Mouse (Mus musculus) testis, adult 2 months (tissue): Measurements from ENCODE around the gene Tns4. TPM values are rescaled to one million over a fixed set of nuclear protein-coding genes. Genes with fewer than 3 reads are reported as not detected.

Source experiments
- H3K27ac ChIP-seq: fragments of 200-500 bp; 2 replicates; pipeline ENCODE4 v1.5.1; 2012; ENCODE audit warnings: low read depth, low read length; ENCODE audit not compliant: control insufficient read depth, insufficient read depth
- H3K27me3 ChIP-seq: fragments of 200-500 bp; 2 replicates; pipeline ENCODE4 v1.6.1; 2012; ENCODE audit warnings: mild to moderate bottlenecking, low read length, moderate library complexity; ENCODE audit not compliant: control insufficient read depth, insufficient read depth
- H3K36me3 ChIP-seq: fragments of 200-500 bp; 2 replicates; pipeline ENCODE4 v1.6.1; 2012; ENCODE audit warnings: mild to moderate bottlenecking, low read length; ENCODE audit not compliant: control insufficient read depth, insufficient read depth
- H3K4me1 ChIP-seq: fragments of 200-500 bp; 2 replicates; pipeline ENCODE4 v1.6.1; 2012; ENCODE audit warnings: low read length; ENCODE audit not compliant: control insufficient read depth, insufficient read depth
- H3K4me3 ChIP-seq: fragments of 200-500 bp; 2 replicates; pipeline ENCODE4 v1.5.1; 2012; ENCODE audit warnings: low read depth, mild to moderate bottlenecking, low read length, moderate library complexity, mixed read lengths; ENCODE audit not compliant: control insufficient read depth
- CTCF ChIP-seq: fragments of 200-500 bp; IDR thresholded peaks from 2 replicates; pipeline ENCODE4 v1.5.1; 2012; ENCODE audit warnings: low read depth, mild to moderate bottlenecking, inconsistent platforms, low read length, moderate library complexity; ENCODE audit not compliant: control insufficient read depth, insufficient read depth, insufficient replicate concordance
- POLR2A ChIP-seq: fragments of 200-500 bp; IDR thresholded peaks from 2 replicates; pipeline ENCODE4 v1.6.1; 2012; ENCODE audit warnings: low read depth, mild to moderate bottlenecking, inconsistent platforms, low read length, moderate library complexity; ENCODE audit not compliant: control insufficient read depth
- polyA plus RNA-seq: library from polyadenylated mRNA; depleted of rRNA; stranded (reverse); fragments of >200 nt; gene quantifications from 2 replicates; pipeline ENCODE4 v1.2.3, GENCODE M21; 2012

The Tns4 gene
- polyA plus RNA-seq, 1 experiment = 2.0 TPM

DNA sequence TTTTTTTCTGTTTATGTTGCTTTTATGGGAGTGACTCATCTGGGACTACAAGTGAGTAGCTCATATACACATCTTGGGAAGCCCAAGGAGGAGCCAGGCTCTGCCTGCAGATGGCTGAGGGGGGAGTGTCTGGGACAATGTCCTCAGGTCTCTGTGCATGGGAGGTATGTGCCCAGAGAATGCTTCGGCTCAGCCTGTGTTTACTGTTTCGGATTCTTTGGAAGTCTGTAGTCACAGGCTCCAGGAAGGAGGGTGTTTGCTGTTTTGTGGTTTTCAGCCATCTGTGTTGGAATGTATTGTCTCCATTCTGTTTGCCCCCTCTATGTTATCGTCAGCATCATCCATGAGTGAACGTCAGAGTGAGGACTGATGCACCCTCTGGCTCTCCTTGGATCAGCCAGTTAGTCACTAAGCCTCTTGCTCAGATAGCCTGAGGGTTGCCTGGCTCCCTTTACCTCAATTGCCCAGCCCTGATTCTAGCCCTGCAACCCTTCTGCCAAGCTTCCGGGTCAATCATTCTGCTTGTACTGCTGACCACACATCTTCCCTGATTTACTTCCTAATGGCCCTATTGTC lies 12.3 kb downstream of the Tns4 start:
- Histone ChIP-seq H3K4me3 (no peak overlapping the region), H3K27ac (no peak overlapping the region), H3K4me1 (no peaks in the 10 kb centered on the region; the same call in 1 of the 2 replicates), H3K27me3 (no peaks in the 10 kb centered on the region), H3K36me3 (no peaks in the 10 kb centered on the region)
- no peak for TF ChIP-seq CTCF
- no peak for TF ChIP-seq POLR2A

DNA sequence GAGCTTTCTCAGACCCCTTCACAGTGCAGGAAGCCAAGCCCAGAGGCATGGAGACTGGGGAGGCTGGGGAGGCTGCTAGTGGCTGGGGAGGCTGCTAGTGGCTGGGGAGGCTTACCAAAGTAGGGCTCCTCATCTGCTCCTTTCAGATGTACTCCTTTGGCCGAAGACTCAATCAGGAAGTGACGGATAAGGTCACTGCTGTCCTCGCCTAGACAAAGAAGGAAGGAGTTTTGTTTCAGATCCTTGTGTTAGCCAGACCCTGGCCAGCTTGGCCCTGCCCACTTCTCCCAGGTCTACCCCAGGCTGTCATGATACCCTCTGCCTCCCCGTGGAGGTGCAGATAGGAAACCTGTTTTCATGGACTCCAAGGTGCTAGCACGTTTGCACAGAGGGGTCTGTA lies 15.3 kb downstream of the Tns4 start:
- Histone ChIP-seq H3K36me3 (no peaks in the 10 kb centered on the region), H3K27me3 (no peaks in the 10 kb centered on the region), H3K4me3 (no peak overlapping the region), H3K4me1 (no peaks in the 10 kb centered on the region), H3K27ac (no peak overlapping the region)
- no peak for TF ChIP-seq CTCF
- no peak for TF ChIP-seq POLR2A

DNA sequence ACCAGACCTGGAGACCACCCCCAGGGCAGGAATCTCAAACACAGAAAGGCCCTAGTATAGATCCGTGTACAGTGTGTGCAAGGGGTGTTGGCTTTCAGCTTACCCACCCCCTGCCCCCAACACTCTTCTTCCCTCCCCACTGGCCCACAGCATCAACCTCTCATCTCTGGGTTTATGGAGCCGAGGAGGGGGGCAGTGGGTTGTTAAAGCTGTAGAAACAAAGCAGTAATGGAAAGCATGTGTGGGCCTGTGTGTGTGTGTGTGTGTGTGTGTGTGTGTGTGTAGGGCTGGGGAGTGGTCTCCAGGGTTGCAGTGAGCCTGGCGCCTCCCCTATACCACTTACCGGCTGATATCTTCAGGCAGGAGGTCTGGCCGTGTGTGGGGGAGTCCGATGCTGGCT lies 17.2 kb downstream of the Tns4 start:
- Histone ChIP-seq H3K27me3 (no peaks in the 10 kb centered on the region), H3K36me3 (no peaks in the 10 kb centered on the region), H3K27ac (no peak overlapping the region), H3K4me3 (no peak overlapping the region), H3K4me1 (no peaks in the 10 kb centered on the region)
- TF ChIP-seq CTCF (no peak), POLR2A (no peak)

DNA sequence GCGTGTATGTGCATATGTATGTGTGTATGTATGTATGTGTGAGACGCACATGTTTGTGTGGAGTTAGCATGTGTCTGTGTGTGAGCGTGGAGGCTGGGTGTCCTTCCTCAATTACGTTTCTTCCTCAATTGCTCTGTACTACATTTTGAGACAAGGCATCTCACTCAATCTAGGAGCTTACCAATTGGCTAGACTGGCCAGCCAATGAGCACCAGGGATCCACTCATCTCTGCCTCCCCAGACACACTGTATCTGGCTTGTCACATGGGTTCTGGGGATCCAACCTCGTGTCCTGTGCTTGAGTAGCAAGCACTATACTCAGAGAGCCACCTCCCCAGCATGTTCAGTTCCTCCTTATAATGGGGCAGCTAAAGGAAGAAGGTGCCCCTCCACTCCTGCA lies 20.7 kb downstream of the Tns4 start:
- H3K27ac ChIP-seq = no peak overlapping the region
- H3K4me3 ChIP-seq = no peak overlapping the region
- TF ChIP-seq CTCF = no peak
- TF ChIP-seq POLR2A = no peak
- H3K27me3 ChIP-seq = no peaks in the 10 kb centered on the region
- no peaks in the 10 kb centered on the region for H3K36me3 ChIP-seq
- H3K4me1 ChIP-seq = no peaks in the 10 kb centered on the region

DNA sequence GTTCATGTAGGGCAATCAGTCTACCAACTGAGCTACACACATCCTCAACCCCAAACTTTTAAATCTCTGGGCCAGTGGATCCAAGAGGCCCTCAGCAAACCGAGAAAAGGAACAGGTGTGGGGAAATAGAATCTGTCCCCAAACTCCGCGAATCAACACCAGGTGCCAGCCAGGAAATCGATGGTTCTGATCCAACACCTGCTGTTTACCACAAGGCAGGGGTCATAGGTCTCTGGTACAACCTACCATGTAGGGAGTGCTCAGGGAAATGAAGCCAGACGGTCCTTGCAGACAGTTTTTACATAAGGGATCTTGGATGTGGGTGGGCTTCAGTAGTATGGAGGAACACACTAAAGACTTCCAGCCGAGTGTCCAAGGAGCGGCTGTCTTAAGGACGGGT lies 21.5 kb downstream of the Tns4 start:
- H3K4me1 ChIP-seq = no peaks in the 10 kb centered on the region
- no peaks in the 10 kb centered on the region for H3K27me3 ChIP-seq
- H3K36me3 ChIP-seq = no peaks in the 10 kb centered on the region
- TF ChIP-seq CTCF (no peak), POLR2A (no peak)
- H3K4me3 ChIP-seq = no peak overlapping the region
- H3K27ac ChIP-seq = no peak overlapping the region

DNA sequence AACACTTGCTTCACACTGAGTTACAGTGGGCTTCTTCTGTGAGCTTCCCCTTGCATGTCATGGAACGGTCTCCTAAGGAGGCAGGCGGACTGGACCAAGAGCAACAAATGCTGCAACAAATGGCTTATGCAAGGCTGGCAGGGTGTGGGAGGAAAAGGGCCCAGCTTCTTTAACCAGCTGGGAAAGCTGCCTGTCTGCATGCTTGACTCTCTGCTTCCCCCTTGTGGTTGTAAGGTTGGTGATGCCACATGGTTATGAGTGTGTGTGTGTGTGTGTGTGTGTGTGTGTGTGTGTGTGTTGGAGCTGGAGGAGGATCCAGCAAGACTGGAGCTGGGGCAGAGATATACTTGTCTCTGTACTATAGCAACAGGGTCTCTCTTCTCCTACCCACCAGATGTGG lies 23.1 kb downstream of the Tns4 start:
- Histone ChIP-seq H3K36me3 (no peaks in the 10 kb centered on the region), H3K4me1 (no peaks in the 10 kb centered on the region), H3K4me3 (no peak overlapping the region), H3K27ac (no peak overlapping the region), H3K27me3 (no peaks in the 10 kb centered on the region)
- TF ChIP-seq CTCF (peak; percentile 69; the same call in 1 of the 2 replicates), POLR2A (no peak)

DNA sequence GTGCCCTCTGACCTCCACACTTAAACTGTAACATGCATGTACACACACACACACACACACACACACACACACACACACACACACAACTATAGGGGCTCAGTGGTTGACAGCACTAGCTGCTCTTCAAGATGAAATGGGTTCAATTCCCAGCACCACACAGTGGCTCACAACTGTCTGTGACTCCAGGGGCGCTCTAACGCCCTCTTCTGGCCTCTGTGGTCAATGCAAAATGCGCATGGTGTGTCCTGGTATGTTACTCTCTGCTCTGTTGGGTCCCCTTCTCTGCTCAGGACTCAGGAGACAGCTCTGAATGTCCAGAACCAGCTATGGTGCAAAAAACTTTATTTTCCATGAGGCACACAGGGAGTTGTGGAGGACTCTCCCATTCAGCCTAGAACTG lies 23.8 kb downstream of the Tns4 start:
- Histone ChIP-seq H3K4me3 (no peak overlapping the region), H3K27ac (no peak overlapping the region), H3K36me3 (no peaks in the 10 kb centered on the region), H3K27me3 (no peaks in the 10 kb centered on the region), H3K4me1 (no peaks in the 10 kb centered on the region)
- TF ChIP-seq CTCF (peak; percentile 21; the same call in 1 of the 2 replicates), POLR2A (no peak)
